Mouse (Mus musculus) heart, postnatal 4 days (tissue): Measurements from ENCODE around the gene Pias1. TPM values are rescaled to one million over a fixed set of nuclear protein-coding genes. Genes with fewer than 3 reads are reported as not detected.
A peak's percentile ranks its signal among the peaks of the same experiment; 100 is the strongest.

ENCODE experiments used
- DNase-seq: peaks from one replicate; pipeline ENCODE4 v3.0.0; 2021
- total RNA-seq, 2 experiments: library from RNA; stranded (reverse); gene quantifications; 2 replicates each; pipeline ENCODE4 v1.2.3; 2021

Gene Pias1
- total RNA-seq = 10 to 100 TPM; 26.3 to 30.5 TPM

DNA sequence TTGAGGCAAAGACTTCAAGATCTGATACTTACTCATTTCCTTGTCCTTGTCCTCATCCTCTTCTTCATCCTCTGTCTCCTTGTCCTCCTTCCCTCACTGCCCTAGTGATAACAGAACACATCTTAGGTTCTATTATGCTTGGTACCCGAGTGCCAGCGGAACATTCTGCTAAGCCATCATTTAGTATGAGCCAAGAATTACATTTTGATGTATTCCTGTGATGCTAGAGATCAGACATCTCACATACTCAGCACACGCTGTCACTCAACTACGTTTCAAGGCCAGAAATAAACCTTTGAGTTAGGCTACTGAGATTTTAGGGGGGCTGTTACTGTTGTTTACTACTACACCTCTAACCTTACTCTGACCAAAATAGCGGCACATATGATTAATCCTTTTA, at the start of gene Pias1:
Pias1 (minus strand) TSS at position 101 of the 400 bp plus-strand sequence.
- DNase-seq = no peak

- no peak for DNase-seq
Measured at GRCm38 (mm10) chr9:63035431-63035830, 47.7 kb upstream of the Pias1 start.

DNA sequence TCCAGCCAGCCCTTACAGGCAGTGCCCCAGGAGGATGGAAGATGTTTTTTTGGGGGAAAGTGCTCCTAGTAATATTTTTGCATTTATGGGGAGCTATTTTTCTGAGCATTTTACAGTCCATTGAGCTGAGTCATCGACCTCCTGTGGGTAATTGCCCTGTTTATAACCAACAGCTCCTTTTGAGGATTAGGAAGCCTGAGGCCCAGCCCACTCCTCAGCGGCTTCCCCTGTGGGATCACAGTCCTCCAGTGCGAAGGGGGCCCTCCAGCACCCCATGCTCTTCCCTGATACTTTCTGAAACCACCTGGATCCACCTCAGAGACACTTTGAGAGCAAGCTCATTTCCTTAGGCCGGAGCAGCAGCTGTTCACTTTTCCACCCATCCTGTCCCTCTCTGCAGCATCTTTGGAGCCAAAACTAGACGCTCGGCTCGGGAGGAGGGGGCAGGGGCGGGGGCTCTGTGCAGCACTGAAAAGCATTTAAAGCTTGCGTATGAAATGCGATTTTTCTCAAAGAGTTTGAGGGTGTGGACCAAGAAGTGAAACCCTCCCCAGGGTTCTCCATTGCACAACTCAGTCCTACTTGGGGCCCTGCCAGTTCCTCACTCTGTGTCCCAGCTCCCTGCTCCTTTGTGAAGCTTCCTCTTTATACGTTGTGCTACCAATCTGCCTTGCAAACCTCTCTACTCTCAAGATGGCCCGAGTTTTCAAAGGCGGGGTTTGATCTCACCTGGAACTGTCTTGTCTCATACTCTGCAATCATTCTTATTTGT, 43.5 kb upstream of the Pias1 start:
- DNase-seq = peak; percentile 63

DNA sequence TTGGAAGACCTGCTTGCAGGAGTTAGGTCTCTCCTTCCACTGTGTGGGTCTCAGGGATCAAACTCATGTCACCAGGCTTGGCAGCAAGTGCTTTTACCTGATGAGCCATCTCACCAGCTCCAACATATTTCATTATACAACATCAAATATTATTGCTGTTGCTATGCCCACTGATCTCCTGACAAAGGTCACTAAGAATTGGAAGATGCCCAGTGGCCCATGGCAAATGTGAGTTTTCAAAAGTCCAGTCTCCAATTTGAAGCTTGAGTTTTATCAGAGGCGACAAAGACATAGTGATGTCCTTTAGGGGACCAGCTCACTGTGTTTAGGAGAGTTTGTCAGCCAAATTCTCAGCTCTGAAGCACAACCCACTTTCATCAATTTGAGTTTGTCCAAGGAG, 34.8 kb upstream of the Pias1 start:
- DNase-seq = no peak

DNA sequence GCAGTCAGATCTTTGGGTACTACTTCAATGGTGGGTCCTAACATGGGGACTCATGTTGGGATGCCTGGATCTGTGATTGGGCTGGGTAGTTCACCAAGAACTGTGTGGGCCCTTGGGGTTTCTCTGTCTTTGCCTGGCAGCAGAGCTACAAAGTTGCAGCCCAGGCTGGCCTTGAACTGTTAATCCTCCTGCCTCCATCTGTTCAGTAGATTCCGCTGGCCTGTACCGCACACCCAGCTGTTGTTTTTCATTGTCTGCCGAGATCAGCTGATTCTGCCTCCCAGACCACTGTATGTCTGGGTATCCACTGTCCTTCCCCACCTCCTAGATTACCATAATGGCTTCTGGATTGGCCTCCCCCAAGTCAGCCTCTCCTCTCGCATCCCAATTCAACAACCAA, 19.6 kb upstream of the Pias1 start:
- DNase-seq = no peak

DNA sequence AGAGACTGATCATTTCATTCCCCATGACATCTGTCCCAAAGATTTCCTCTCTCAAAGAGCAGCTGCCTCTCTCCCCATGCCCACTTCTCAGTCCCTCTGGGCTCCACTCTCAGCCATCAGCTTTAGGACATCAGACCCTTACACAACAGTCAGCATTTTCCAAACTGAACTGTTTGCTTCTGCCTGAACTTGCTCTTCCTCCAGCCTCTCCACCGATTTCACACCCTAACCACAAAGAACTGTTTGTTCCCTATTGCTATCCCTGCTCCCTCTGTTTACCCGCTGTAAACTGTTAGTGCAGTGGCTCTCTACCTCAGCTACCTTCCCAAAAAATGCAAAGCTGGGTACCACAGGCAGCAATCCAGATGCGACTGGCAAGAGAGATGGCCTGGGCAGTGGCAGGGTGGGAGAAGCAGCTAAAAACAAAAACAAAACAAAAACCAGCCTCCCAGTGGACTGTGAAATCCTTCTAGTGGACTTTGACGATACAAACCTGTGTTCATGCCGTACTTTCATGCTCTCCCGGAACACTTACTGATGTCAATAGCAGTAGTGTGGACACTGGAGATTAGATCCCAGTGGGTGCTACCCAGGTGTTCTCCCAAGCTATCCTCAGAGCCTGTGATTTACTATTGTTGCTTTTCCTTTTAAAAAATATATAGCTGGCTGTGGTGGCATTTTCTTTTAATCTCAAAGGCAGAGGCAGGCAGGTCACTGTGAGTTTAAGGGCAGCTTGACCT, 18.5 kb upstream of the Pias1 start:
- no peak for DNase-seq

GRCm38 (mm10) chr9:62998561-62998960, 10.8 kb upstream of the Pias1 start:
- DNase-seq = no peak

GRCm38 (mm10) chr9:62997626-62998025, 9.9 kb upstream of the Pias1 start:
- no peak for DNase-seq

DNA sequence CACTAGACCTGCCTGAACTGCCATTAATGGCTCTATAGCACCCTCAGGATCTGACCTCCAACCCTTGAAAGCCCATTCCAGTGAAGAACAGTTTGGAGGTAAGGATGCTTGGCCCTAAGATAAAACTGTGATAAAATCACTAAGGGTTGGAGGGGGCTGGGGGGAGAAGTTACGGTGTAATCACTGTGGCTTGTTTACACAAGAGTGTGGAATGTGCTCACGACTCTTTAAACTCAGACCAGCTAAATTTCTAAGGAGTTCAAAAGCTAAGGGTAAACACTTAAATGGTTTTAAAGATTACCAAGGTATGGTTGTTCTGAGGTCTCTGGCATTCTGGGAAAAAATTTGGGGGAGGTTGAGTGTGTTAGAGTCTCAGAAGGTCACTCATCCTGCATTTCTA, 7.5 kb upstream of the Pias1 start:
- DNase-seq = no peak

DNA sequence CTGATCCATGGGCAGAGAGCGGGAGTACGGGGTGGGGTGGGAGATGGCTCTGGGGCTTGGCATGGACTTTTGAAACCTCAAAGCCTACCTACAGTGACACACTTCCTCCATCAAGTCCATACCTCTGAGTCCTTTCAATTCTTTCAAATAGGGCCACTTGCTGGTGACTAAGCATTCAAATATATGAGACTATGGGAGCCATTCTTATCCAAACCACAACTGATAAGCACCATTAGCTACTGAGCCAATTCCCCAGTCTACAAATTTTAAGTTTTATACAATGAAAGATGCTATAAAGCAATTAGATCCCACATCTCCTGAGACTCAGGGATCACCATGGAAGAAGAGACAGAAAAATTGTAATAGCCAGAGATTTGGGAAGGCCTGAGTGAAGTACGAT, 2.4 kb upstream of the Pias1 start:
- DNase-seq = no peak

DNA sequence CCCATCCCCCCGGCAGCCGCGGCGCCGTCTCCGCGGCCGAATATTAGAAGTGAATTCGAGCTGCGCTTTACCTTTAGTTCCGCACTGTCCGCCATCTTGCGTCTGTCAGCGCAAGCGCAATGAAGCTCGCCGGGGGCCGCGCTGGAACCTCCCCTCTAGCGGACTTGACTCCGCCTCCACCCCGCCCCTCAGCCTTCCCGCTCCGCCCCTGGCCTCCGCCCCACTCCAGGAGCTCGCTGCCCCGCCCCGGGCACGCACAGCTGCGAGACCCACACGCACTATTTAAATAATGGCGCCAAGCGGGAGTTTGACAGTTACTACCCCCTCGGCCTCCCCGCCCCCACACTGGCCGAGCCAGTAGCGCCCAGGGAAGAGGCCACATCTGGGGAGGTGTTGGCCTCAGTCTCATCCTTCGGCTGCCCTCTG, 6.9 kb downstream of the Pias1 start:
- peak; percentile 99 for DNase-seq

DNA sequence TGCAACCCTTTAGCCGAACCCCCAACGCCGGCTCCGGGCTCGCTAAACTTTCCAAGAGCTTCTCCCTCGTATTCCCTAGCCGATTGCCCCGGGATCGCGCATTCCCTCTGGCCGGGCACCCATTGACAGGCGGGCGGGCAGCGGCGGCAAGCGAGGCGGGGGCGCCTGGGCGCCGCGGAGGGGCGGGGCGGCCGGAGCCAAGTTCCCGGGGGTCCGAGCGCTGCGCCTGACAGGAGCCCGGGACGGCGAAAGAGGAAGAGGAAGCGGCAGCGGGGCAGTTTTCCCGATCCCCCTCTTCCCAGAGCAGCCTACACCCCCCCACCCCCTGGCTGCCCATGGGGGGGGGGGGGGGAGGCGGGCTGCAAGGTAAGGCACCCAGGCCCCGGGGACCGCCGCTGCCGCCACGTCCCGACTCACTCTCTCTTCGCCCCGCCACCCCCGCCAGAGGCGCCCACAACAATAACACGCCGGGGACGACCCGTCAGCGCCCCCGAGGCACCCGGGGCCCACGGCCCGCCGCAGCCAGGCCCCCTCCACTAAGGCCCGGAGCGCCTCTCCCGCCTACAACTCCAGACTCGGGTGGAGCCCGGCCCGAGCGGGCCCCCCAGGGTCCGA, 7.5 kb downstream of the Pias1 start:
- DNase-seq = peak; percentile 46

GRCm38 (mm10) chr9:62979461-62980161, 8.1 kb downstream of the Pias1 start:
- no peak for DNase-seq

GRCm38 (mm10) chr9:62977152-62977551, 10.6 kb downstream of the Pias1 start:
- DNase-seq = no peak

DNA sequence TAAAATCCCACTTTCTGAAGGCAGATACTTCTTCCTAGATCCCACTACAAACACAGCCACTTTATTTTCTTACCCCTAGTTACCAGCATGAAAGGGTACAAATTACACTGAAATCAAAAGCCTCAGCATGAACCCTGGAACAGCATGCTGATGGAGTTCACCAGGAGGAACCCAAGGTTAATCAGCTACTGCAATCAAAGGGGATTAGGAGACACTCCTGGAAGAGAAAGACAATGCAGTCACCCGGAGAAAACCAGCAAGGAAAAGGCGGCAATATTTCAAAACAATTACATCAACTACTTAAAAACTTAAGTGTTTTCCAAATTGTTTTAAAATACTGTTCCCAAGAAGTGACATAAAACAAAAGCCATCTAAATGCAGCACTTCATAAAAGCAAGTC, 11.9 kb downstream of the Pias1 start:
- no peak for DNase-seq

DNA sequence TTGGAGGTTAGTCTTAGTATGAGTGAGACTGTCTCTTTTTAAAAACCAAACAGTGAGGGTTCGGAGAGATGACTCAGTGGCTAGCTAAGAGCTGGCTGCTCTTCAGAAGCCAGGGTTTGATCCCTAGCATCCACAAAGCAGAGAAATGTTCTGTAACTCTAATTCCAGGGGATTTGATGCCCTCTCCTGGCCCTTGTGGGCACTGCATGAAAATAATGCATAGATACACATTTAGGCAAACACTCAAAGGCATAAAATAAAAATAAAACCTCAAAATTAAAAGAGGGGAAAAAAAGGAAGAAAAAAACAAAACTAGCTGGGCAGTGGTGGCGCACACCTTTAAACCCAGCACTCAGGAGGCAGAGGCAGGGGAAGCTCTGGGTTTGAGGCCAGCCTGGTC, 13.3 kb downstream of the Pias1 start:
- peak; percentile 27 for DNase-seq

DNA sequence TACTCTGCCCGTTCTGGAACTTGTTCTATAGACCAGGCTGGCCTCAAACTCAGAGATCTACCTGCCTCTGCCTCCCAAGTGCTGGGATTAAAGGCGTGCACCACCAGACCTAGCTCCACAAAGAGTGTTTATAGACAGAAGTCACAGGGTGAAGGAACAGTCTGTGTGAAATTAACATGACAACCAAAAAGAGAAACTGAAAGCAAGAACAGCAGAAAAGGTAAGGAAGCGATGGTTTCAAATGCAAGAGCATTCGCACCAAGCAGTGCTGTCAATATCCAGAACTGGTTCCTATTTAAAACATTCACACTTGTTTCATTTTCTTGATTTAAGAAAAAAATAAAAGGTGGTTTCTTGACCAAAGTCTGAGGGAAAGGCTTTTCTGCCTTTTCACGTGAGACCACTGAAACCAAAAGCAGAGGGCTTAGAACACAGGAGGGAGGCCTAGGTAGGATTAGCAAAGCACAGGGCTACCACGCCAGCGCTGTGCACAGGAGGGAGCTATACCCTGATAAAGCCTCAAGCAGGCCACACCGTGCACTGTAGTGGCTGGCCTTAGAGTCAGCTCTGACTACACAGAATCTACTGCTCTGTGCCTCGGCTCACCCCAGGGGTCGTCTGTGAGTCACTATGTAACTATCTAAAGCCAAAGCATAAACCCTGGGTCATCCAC, 15.5 kb downstream of the Pias1 start:
- DNase-seq = peak; percentile 64

DNA sequence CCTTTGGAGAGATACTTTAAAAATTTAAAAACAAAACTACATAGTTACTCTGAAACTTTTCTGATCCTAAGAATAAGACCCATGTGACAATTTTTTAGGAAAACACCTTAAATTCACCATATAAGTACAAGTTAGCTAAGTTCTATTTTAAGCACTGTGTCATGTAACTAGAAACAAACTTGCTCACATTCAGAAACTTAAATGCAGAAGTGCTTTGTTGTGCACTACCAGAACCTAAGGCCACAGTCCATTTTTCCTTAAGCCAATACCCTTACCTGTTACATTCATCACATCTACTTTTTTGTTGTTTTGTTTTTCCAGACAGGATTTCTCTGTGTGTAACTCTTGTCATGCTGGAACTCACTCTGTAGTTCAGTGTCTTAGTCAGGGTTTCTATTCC, 17.4 kb downstream of the Pias1 start:
- DNase-seq = no peak

DNA sequence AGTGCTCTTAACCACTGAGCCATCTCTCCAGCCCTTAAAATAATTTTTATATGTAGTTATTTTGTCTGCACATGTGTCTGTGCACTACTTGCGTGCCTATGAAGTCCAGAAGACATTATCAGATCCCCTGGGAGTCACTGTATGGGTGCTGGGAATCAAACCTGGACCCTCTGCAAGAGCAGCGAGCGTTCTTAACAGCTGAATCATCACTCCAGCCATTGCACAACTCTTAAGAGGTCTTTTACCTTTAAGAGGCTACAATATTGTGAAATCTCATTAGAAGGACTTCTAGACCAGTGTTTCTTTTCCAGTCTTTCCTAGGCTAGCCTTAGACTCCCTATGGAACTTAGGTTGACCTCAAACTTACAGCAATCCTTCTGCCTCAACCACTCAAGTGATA, 21.7 kb downstream of the Pias1 start:
- DNase-seq = no peak

DNA sequence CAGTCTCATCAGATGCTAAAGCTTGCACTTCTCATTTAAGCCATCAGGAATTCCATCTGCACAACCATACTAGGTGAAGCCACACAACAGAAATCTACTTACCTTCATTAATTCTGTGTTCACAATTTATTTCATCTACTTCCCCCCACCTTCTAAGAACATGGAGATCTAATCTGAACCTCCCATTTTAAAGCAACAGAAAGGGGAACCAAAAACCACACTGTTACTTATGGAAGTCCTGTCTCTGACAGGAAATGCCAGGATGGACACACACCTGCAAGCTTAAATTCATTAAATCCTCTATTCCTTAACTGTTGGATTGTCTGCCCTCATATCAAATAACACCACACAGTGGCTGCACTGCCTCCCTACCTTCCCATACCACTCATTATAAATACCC, 35.0 kb downstream of the Pias1 start:
- no peak for DNase-seq

- no peak for DNase-seq
Measured at GRCm38 (mm10) chr9:62945346-62945745, 42.4 kb downstream of the Pias1 start.

DNA sequence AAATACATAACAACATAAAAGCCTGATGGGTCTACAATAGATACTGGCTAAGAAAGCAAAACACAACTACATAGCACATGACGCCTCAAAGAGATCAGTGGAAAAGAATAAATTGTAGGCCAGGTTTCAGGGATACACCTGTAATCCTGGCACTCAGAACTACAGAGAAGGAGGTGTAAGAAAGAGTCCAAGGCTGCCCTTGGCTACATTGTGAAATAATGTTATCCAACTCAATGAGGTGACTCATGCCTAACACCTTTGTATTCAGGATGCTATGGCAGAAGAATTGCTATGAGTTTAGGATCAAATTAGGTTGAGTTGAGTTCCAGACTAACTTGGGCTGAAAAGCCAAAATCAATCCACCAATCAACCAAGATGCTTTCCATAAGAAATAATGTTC, 43.7 kb downstream of the Pias1 start:
- no peak for DNase-seq
